Mouse (Mus musculus) G1E-ER4 (cell line): ENCODE data around the gene Cdcp1. TPM values are rescaled to one million over a fixed set of nuclear protein-coding genes. Genes with fewer than 3 reads are reported as not detected.

Experiments used
- GATA1 ChIP-seq: IDR thresholded peaks from one replicate; pipeline ENCODE4 v1.8.0; 2012; ENCODE audit warnings: low read length, inconsistent platforms
- polyA plus RNA-seq: library from polyadenylated mRNA; stranded (reverse); fragments of >175 nt; gene quantifications from 2 replicates; pipeline ENCODE4 v1.2.3, GENCODE M21; 2012

The Cdcp1 gene
- polyA plus RNA-seq, 1 experiment: not detected

- TF ChIP-seq GATA1: no peak
These were observed 41.5 kb downstream of the Cdcp1 start for GRCm38 (mm10) chr9:123174356-123174755.

GRCm38 (mm10) chr9:123173760-123174159 lies 42.1 kb downstream of the Cdcp1 start:
- TF ChIP-seq GATA1: no peak

DNA sequence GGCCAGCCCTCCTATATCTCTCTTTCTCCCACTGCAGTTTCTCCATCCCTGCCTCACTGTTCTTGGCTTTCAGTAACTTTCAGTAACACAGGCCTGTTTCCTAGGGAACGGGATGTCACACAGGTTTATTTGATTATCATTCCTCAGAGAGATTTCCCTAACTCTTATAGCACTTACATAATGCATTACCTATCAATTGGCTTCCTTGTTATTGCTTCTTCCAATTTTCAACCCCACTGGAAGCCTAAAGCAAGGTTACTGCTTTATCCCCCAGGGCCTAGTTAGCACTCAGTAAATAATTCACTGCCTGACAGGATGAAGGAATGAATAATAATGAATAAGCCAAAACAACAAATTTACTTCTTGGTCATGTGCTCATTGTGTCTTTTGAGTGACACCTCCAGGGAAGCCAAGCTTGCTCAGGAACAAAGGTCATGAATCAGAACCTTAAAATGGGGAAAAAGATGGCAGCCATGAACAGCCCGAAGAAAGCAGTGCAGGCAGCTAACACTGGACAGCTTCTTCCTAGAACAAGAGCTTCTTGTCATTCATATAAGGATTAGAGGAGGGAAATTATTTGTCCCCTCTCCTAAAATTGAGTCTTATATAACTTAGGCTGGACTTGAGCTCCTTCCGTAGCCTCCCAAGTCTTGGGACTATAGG lies 49.9 kb downstream of the Cdcp1 start:
- no peak for TF ChIP-seq GATA1

DNA sequence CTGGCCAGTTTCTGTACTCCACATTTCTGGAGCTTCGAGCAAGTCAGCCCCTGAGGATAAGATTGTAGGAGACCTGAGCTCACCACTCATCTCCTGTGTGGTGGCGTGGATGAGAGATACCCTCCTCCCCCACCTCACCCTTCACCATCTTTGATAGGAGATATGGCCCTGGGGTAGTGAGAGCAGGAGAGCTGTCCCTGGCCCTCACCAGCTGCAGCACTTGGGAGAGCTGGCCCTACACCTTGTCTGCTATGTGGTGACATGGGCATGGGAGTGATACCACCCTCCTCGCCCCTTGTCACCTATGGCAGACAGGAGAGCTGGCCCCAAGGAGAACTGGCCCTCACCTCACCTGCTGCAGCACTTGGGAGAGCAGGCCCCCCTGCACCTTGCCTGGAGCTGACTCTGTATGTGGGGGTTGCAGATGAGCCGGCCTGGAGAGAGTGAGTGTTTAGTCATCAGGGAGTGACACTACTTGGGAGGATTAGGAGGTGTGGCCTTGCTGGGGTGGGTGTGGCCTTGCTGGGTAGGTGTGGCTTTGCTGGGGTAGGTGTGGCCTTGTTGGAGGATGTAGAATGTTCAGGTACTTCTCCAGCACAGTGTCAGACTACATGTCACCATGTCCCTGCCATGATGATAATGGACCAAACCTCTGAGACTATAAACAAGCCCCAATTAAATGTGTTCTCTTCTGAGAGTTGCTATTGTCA lies 52.7 kb downstream of the Cdcp1 start:
- TF ChIP-seq GATA1: no peak

- TF ChIP-seq GATA1: no peak
These were observed 54.0 kb downstream of the Cdcp1 start for GRCm38 (mm10) chr9:123161792-123162191.

DNA sequence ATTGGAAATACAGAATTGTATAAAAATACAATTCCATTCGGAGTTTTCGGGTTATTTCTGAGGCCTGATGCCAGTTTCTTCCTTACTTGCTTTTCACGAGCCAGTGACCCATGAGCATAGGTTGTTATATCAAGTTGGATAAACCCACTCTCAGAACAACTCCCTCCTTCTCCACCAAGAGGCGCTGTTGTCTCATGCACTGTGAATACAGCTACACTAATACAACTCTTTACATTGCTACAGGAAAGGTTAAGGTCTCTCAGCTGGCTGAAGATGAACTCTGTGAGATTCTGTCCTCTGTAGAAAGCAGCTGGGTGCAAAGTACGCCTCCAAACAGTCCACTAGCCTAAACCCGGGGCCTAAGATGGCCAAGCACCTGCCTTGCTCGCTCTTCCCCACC lies 56.5 kb downstream of the Cdcp1 start:
- no peak for TF ChIP-seq GATA1

DNA sequence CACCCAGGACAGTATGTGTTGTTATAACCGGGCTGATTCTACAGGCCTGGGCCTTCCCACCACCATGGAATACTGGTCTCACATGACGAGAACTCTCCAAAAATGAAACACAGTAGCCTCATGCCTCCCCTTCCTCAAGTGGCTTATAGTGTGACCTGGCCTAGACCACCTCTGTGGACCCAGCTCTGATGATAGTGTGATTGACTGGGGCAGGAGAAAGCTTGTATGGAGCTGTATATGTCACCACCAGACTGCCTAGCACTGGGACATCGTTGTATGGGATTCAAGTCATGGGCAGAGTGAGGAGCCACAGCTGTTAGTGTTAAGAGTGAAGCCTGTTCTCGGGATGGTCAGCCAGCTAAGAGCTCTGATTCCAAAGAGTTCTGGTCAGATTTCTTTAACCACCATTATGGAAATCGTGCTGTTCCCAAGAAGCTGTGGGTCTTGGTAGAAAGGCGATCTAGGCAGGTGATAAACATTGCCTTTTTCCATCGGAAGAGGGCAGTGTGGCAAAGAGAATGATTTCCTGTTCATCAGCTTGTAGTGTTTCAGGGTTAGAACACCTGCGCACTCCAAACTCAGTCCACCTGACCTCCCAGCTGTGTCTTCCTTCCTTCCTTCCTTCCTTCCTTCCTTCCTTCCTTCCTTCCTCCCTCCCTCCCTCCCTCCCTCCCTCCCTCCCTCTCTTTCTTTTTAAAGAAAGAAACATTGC lies 57.6 kb downstream of the Cdcp1 start:
- TF ChIP-seq GATA1: no peak

DNA sequence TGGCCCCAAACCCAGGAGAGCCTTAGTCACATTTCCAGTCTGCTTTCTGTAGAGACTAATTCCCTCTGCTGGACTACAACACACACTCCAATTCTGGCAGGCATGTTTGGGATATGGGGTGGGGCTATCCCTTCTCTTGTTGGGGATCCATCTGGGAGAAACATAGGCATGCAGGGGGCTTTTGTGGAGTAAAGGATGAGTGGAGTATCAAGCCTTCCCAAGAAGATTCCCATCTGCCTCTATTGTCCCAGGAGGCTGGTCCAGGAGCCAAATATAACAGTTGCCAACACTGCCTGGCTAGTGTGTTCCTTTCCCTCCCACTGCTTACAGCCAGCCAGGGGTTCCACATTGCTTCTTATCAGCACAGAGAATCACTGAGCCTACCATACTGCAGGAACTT lies 58.1 kb downstream of the Cdcp1 start:
- TF ChIP-seq GATA1: no peak

- no peak for TF ChIP-seq GATA1
These were observed 58.9 kb downstream of the Cdcp1 start for GRCm38 (mm10) chr9:123156910-123157361.

GRCm38 (mm10) chr9:123153121-123153520 lies 62.7 kb downstream of the Cdcp1 start:
- no peak for TF ChIP-seq GATA1

- no peak for TF ChIP-seq GATA1
These were observed 63.8 kb downstream of the Cdcp1 start for GRCm38 (mm10) chr9:123152026-123152425.

DNA sequence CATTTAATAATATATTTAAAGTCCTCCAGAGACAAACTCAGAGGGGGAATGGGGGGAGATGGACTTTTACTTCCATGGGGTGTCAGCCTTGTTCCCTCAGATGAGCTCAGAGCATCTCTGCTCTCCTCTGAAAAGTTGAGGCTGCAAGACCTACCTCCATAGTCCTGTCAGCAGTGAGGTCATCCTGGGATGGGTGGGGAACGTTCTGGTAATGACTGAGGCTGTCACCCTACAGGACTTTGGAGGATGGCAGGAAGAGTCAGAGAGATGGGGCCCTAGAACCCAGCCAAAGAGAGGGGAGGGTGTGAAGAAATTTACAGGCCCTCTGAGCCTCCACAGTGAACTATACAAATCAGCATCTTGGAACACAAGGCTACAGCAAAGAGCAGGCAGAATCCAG lies 64.3 kb downstream of the Cdcp1 start:
- TF ChIP-seq GATA1: no peak

- no peak for TF ChIP-seq GATA1
These were observed 65.4 kb downstream of the Cdcp1 start, which contains the start of gene Clec3b for GRCm38 (mm10) chr9:123150241-123151020. Clec3b (plus strand) TSS chr9:123150946.

DNA sequence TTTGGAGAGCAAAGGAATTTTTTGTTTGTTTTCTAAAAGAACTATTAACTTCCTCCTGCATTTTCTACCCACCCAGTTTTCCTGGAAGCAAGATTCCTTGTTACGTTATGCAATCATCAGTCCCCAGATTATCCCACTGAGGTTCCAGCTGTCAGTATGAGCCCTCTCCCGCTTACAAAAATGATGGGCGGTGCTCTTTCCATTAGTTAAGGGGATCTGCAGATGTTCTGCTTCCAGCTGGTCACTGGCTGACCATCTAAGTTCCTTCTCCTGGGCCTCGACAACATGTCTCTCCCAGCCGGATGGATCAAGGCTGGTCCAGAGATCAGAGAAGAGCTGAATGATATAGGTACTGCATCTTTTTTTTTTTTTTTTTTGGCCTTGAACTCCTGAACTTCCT lies 67.4 kb downstream of the Cdcp1 start:
- TF ChIP-seq GATA1: no peak

DNA sequence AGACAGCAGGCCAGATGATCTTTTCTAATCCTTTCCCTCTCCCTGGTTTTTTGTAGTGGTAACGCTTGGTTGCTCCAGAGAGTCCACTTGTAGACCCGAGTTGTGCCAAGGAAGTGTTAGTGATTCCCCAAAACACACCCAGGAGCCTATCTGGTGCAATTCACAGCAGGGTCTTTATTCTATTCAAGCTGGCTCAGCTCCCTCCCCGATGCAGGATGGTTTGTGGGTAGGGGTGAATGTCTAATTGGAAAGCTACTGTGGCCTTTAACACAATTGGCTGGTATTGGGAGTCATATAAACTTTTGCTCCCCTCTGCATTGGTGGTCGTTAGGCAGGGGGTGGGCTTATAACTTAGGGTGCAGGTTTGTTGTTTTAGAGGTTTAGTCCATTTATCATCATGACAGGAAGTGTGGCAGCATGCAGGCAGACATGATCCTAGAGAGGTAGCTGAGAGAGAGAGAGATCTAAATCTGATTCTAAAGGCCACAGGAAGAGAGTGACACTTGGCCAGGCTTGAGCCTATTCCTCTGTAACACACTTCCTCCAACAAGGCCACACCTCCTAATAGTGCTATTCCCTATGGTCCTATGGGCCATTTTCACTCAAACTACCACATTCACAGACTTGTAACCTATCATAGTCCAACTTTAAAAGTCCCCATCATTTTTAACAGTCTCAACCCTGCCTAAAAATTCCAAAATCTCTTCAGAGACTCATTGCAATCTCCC lies 75.8 kb downstream of the Cdcp1 start:
- TF ChIP-seq GATA1: no peak
